Mouse (Mus musculus) ovary, postnatal 10 days (tissue): ENCODE results near the gene Soat2.
A peak's percentile ranks its signal among the peaks of the same experiment; 100 is the strongest.

ENCODE experiments used
- DNase-seq: peaks from one replicate; pipeline ENCODE4 v3.0.0; 2022; ENCODE audit warnings: low spot score

Gene Soat2

DNA sequence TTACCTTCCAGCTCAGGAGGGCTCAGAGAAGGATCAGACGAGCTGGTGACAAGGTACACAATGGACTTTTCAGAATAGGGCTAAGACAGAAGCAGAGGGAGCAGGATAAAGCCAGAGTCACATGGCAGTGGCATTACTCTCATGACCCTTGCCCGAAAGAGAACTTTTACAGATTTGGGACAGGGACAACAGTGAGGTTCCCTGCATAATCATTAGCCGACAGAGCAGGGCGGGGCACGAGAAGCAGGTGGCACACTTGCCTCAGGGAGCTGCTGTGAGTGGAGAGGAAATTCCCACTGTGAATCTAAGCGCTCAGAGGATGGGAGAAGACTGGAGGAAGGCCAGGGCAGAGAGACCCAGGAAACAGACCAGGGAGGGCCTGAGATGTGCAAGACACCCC, 38.6 kb downstream of the Soat2 start:
- DNase-seq = no peak

DNA sequence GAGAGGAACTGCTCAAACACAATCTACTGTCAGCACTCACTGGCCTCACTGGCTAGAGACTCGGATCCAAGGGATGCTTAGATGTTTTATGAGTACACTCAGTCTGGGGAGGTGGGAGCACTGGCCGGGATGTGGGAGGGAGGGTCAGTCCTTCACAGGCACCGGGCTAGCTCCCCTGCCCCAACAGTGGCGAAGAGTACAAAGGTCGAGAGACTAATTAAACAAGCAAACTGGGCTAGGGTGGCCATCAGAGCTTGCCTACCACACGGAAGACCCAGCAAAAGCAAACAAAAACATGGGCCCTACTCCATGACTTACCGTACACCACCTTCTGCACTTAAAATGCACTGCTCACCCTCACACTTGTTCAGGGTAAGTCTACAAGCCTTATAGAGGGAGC, 41.4 kb downstream of the Soat2 start:
- DNase-seq = no peak

GRCm38 (mm10) chr15:102192271-102192812, 42.0 kb downstream of the Soat2 start:
- DNase-seq = no peak

GRCm38 (mm10) chr15:102192820-102193386, 42.6 kb downstream of the Soat2 start:
- no peak for DNase-seq

DNA sequence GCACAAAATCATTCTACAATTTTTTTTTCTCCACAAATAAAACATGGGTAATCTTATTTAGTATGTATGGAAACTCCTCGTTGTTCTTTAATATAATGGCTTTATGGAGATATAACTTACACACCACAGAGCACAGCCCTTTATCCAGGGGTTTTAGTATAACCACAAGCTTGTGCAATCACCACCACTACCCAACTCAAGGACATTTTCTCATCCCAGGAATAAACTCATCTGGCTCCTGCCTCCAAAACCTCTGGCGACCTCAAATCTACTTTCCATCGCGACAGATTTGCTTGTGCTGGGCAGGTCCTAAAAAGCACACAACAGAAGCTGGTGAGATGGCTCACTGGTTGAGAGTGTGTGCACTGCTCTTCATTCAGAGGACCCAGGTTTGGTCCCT, 43.3 kb downstream of the Soat2 start:
- no peak for DNase-seq

GRCm38 (mm10) chr15:102194439-102194838, 44.1 kb downstream of the Soat2 start:
- DNase-seq = no peak

GRCm38 (mm10) chr15:102195373-102195772, 45.0 kb downstream of the Soat2 start:
- no peak for DNase-seq

DNA sequence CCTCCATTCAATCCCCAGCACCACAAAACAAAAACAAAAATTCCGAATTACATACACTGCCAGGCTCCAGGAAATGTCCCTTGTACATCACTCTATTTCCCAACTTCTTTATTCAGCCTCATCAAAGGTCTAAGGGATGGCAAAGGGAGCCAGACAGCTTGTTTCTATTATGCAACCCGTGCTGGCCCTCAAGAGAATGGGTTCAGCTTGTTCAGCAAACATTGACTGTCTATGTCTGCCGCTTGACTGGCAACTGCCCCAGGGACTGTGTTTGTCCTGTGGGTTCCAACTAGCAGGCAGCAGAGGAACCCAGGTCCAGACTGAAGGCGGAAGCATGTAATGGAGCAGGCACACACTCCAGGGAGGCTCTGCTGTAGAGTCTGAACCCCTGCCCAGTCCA, 48.5 kb downstream of the Soat2 start:
- DNase-seq = no peak

- DNase-seq = peak; percentile 85
These were observed 52.9 kb downstream of the Soat2 start, which contains the start of gene Zfp740 for GRCm38 (mm10) chr15:102202971-102203834. TSS of gene Zfp740 (plus strand) at chr15:102203249.

GRCm38 (mm10) chr15:102203835-102204381, 53.6 kb downstream of the Soat2 start:
- peak; percentile 33 for DNase-seq

- DNase-seq = no peak
These were observed 54.6 kb downstream of the Soat2 start, which contains the start of gene Csad for GRCm38 (mm10) chr15:102204674-102205505. TSS of gene Csad (minus strand) at chr15:102204724.

- DNase-seq = no peak
These were observed 55.5 kb downstream of the Soat2 start for GRCm38 (mm10) chr15:102205779-102206178.

DNA sequence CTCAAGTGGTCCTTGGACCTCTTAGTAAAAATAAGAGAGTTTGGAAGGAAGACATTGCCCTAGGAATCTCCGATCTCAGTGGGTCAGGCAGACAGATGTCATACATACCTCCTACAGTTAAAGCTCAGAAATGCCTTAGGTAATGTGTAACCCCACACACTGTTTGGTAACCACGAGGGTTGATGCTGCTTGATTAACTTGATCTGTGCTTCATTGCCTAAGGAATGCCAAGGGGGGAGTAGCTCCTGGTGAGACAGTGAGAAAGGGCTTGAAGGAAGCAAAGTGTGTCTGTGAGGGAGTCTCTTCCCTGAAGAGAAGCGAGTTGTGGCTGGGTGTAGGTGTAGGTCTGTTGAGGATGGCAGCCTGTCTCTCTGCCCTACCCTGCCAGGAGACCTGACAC, 57.0 kb downstream of the Soat2 start:
- no peak for DNase-seq

GRCm38 (mm10) chr15:102208092-102208561, 57.8 kb downstream of the Soat2 start:
- no peak for DNase-seq

GRCm38 (mm10) chr15:102209114-102209513, 58.8 kb downstream of the Soat2 start:
- DNase-seq = no peak

GRCm38 (mm10) chr15:102210816-102211215, 60.5 kb downstream of the Soat2 start:
- DNase-seq = no peak

DNA sequence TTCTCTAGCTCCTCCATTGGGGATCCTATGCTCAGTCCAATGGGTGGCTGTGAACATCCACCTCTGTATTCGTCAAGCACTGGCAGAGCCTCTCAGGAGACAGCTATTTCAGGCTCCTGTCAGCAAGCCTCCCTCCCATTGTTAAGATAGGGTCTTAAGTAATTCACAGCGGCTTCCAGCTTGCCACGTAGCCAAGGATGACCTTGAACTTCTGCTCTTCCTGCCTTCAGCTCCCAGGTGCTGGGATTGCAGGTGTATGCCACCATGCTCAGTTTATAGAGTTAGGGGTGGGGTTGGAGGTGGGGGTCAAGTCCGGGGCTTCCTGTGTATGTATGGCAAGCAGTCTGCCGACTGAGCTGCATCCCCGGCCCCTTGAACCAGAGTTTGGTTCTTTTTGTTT, 61.6 kb downstream of the Soat2 start:
- no peak for DNase-seq
